In genomic region chr7:34644591-34644990, GRCm38 (mm10) we compare ENCODE assay signal across 19 mouse cellular contexts. TPM values are rescaled to one million over a fixed set of nuclear protein-coding genes. Genes with fewer than 3 reads are reported as not detected.
DNase-seq lines count a peak whose midpoint lies in the region; ATAC-seq lines count a peak whose summit lies in the region.
"Had no signal": no experiment of that assay in that cellular context is flagged by ENCODE, and none has a peak within 500 bp of the region (broad histone marks: within the 10 kb centered on the region; RNA-seq: fewer than 3 reads in every experiment).

No protein-coding gene starts in this region.

- DNase-seq in hindbrain, embryonic 11.5 days (ENCODE audit: low spot score) = no peak
- no peak for DNase-seq in midbrain, embryonic 11.5 days (ENCODE audit: low spot score, missing footprints)
- DNase-seq in cerebellum, postnatal 25 days = no peak
- DNase-seq in cerebellum, adult 18-20 months = no peak
- DNase-seq: adrenal gland, postnatal 10 days; cerebellum, adult 11-12 months; cerebellum, adult 9-11 months; embryo, embryonic 11 days; gastrocnemius, postnatal 25 days; kidney, adult 11 months had no signal

- H3K9ac ChIP-seq in hindbrain, embryonic 13.5 days = peak overlapping the region; percentile 51; the same call in 1 of the 2 replicates
- no peak overlapping the region for H3K9ac ChIP-seq in hindbrain, embryonic 11.5 days (ENCODE audit: low read depth, low read length)
- H3K9ac ChIP-seq in midbrain, embryonic 15.5 days = no peak overlapping the region
- H3K9ac ChIP-seq in midbrain, embryonic 11.5 days (ENCODE audit: low read length) = no peak overlapping the region
- H3K9ac ChIP-seq in hindbrain, embryonic 16.5 days (ENCODE audit: low read depth, low read length) = no peak overlapping the region
- H3K9ac ChIP-seq: embryonic facial prominence, embryonic 12.5 days; forebrain, embryonic 12.5 days; heart, embryonic 12.5 days; hindbrain, embryonic 15.5 days had no signal

- H3K9me3 ChIP-seq in hindbrain, embryonic 13.5 days = no peaks in the 10 kb centered on the region
- H3K9me3 ChIP-seq in hindbrain, embryonic 11.5 days (ENCODE audit: control insufficient read depth, low read length) = no peaks in the 10 kb centered on the region
- no peaks in the 10 kb centered on the region for H3K9me3 ChIP-seq in midbrain, embryonic 15.5 days
- H3K9me3 ChIP-seq in midbrain, embryonic 11.5 days (ENCODE audit: control insufficient read depth, low read length) = no peaks in the 10 kb centered on the region
- H3K9me3 ChIP-seq in hindbrain, embryonic 16.5 days (ENCODE audit: control insufficient read depth, low read length) = no peaks in the 10 kb centered on the region
- H3K9me3 ChIP-seq: embryonic facial prominence, embryonic 12.5 days; forebrain, embryonic 12.5 days; heart, embryonic 12.5 days; hindbrain, embryonic 15.5 days had no signal

- H3K36me3 ChIP-seq in hindbrain, embryonic 13.5 days = peaks cover 95% of the 10 kb centered on the region
- peaks cover 14% of the 10 kb centered on the region for H3K36me3 ChIP-seq in hindbrain, embryonic 11.5 days (ENCODE audit: control insufficient read depth, insufficient read depth, low read length)
- H3K36me3 ChIP-seq in midbrain, embryonic 15.5 days (replicated peaks) = peaks cover 20% of the 10 kb centered on the region
- peaks cover 37% of the 10 kb centered on the region for H3K36me3 ChIP-seq in midbrain, embryonic 11.5 days (ENCODE audit: control insufficient read depth, insufficient read depth, low read length)
- H3K36me3 ChIP-seq in hindbrain, embryonic 16.5 days (ENCODE audit: control insufficient read depth, insufficient read depth, low read length) = peaks cover 22% of the 10 kb centered on the region
- H3K36me3 ChIP-seq: G1E had no signal

- H3K27me3 ChIP-seq in hindbrain, embryonic 13.5 days = no peaks in the 10 kb centered on the region
- no peaks in the 10 kb centered on the region for H3K27me3 ChIP-seq in hindbrain, embryonic 11.5 days (ENCODE audit: control insufficient read depth, insufficient read depth, low read length)
- H3K27me3 ChIP-seq in midbrain, embryonic 15.5 days (replicated peaks) = no peaks in the 10 kb centered on the region
- H3K27me3 ChIP-seq in midbrain, embryonic 11.5 days (ENCODE audit: control insufficient read depth, insufficient read depth, low read length) = no peaks in the 10 kb centered on the region
- no peaks in the 10 kb centered on the region for H3K27me3 ChIP-seq in hindbrain, embryonic 16.5 days (replicated peaks; ENCODE audit: control insufficient read depth, insufficient read depth, low read length)
- H3K27me3 ChIP-seq: embryonic facial prominence, embryonic 12.5 days; forebrain, embryonic 12.5 days; heart, embryonic 12.5 days; hindbrain, embryonic 15.5 days had no signal

- no peak overlapping the region for H3K4me3 ChIP-seq in hindbrain, embryonic 13.5 days
- H3K4me3 ChIP-seq in hindbrain, embryonic 11.5 days (ENCODE audit: low read depth, low read length) = no peak overlapping the region
- no peak overlapping the region for H3K4me3 ChIP-seq in midbrain, embryonic 15.5 days
- no peak overlapping the region for H3K4me3 ChIP-seq in midbrain, embryonic 11.5 days (ENCODE audit: low read depth, low read length)
- no peak overlapping the region for H3K4me3 ChIP-seq in hindbrain, embryonic 16.5 days (ENCODE audit: low read length)
- H3K4me3 ChIP-seq: embryonic facial prominence, embryonic 12.5 days; forebrain, embryonic 12.5 days; heart, embryonic 12.5 days; hindbrain, embryonic 15.5 days had no signal

- peaks cover 75% of the 10 kb centered on the region for H3K4me1 ChIP-seq in hindbrain, embryonic 13.5 days (replicated peaks)
- no peaks in the 10 kb centered on the region for H3K4me1 ChIP-seq in hindbrain, embryonic 11.5 days (replicated peaks; ENCODE audit: control insufficient read depth, insufficient read depth, low read length)
- H3K4me1 ChIP-seq in midbrain, embryonic 15.5 days = peaks cover 22% of the 10 kb centered on the region; the same call in 1 of the 2 replicates
- H3K4me1 ChIP-seq in midbrain, embryonic 11.5 days (ENCODE audit: control insufficient read depth, insufficient read depth, low read length) = no peaks in the 10 kb centered on the region
- H3K4me1 ChIP-seq in hindbrain, embryonic 16.5 days (ENCODE audit: control insufficient read depth, insufficient read depth, low read depth, low read length) = peaks cover 2% of the 10 kb centered on the region; the same call in 1 of the 2 replicates
- H3K4me1 ChIP-seq: embryonic facial prominence, embryonic 12.5 days had no signal

- H3K4me2 ChIP-seq in hindbrain, embryonic 13.5 days = no peak overlapping the region
- H3K4me2 ChIP-seq in hindbrain, embryonic 11.5 days (replicated peaks; ENCODE audit: low read depth, low read length) = no peak overlapping the region
- H3K4me2 ChIP-seq in midbrain, embryonic 15.5 days = no peak overlapping the region
- H3K4me2 ChIP-seq in midbrain, embryonic 11.5 days = no peak overlapping the region
- no peak overlapping the region for H3K4me2 ChIP-seq in hindbrain, embryonic 16.5 days (ENCODE audit: low read length)
- H3K4me2 ChIP-seq: embryonic facial prominence, embryonic 12.5 days; forebrain, embryonic 12.5 days; heart, embryonic 12.5 days; hindbrain, embryonic 15.5 days had no signal

- ATAC-seq in hindbrain, embryonic 13.5 days (ENCODE audit: low FRiP score) = no peak
- no peak for ATAC-seq in hindbrain, embryonic 11.5 days (ENCODE audit: low FRiP score)
- peak; percentile 22; the same call in 1 of the 2 replicates for ATAC-seq in midbrain, embryonic 15.5 days (replicated peaks)
- no peak for ATAC-seq in midbrain, embryonic 11.5 days (ENCODE audit: low FRiP score)
- 0 out of 2 replicates have a peak, but pooled peaks have one; percentile 32 for ATAC-seq in hindbrain, embryonic 16.5 days
- ATAC-seq: forebrain, embryonic 16.5 days had no signal

- H3K27ac ChIP-seq in hindbrain, embryonic 13.5 days = peak overlapping the region; percentile 62
- no peak overlapping the region for H3K27ac ChIP-seq in hindbrain, embryonic 11.5 days (ENCODE audit: low read depth, low read length)
- no peak overlapping the region for H3K27ac ChIP-seq in midbrain, embryonic 15.5 days
- no peak overlapping the region for H3K27ac ChIP-seq in midbrain, embryonic 11.5 days (ENCODE audit: low read depth, low read length)
- no peak overlapping the region for H3K27ac ChIP-seq in hindbrain, embryonic 16.5 days (ENCODE audit: low read depth, low read length)
- H3K27ac ChIP-seq: embryonic facial prominence, embryonic 12.5 days; forebrain, embryonic 12.5 days; hindbrain, embryonic 15.5 days had no signal

- 57% methylated on average over 18 of the region's 18 CpGs for WGBS in hindbrain, embryonic 13.5 days
- WGBS in hindbrain, embryonic 11.5 days = 86% methylated on average over 18 of the region's 18 CpGs
- 63% methylated on average over 18 of the region's 18 CpGs for WGBS in midbrain, embryonic 15.5 days
- 89% methylated on average over 18 of the region's 18 CpGs for WGBS in midbrain, embryonic 11.5 days
- whole genome bisulfite sequencing in hindbrain, embryonic 16.5 days = 55% methylated on average over 18 of the region's 18 CpGs

RNA-seq across cellular contexts. Expression of gene Kctd15, which starts 11.9 kb away (rescaled TPM):
- polyA plus RNA-seq in hindbrain, embryonic 13.5 days (2015; fragmentation: Nextera tagmentation; extraction: Ambion mirVana) = 33.7 and 36.0 TPM in 2 replicates
- 12.2 and 17.0 TPM in 2 replicates for polyA plus RNA-seq in hindbrain, embryonic 11.5 days (2014; fragmentation: Nextera tagmentation; extraction: Ambion mirVana)
- polyA plus RNA-seq in midbrain, embryonic 15.5 days (2015; fragmentation: Nextera tagmentation; extraction: Ambion mirVana) = 29.1 and 31.7 TPM in 2 replicates
- 13.6 and 15.9 TPM in 2 replicates for polyA plus RNA-seq in midbrain, embryonic 11.5 days (2014; fragmentation: Nextera tagmentation; extraction: Ambion mirVana)
- 18.0 and 21.6 TPM in 2 replicates for polyA plus RNA-seq in hindbrain, embryonic 16.5 days (2015; fragmentation: Nextera tagmentation; extraction: Ambion mirVana)
- polyA plus RNA-seq: G1E had no signal

Comparison
In these comparisons a context has a peak if more than half of its experiments do, and no peak if none do; other contexts are left out.
1. ATAC-seq: peak in midbrain, embryonic 15.5 days (single experiment) and hindbrain, embryonic 16.5 days (single experiment); none in hindbrain, embryonic 13.5 days (single experiment), hindbrain, embryonic 11.5 days (single experiment) and midbrain, embryonic 11.5 days (single experiment).